Mouse (Mus musculus): ENCODE data around the gene Gm21969.

Gene Gm21969

GRCm38 (mm10) chr4:139622373-139623282 lies 19.6 kb downstream of the Gm21969 start, which contains the start of gene Aldh4a1:
Aldh4a1 (plus strand) TSS chr4:139622866.
- CTCF ChIA-PET, result interaction anchor here (0.5 to 4.8 kb wide), 28 partner anchors 10 to 1793 kb away, joined by 3 to 48 read pairs (median 4); partner anchors contain the start of genes Gm21969 (in 3 of the 4), Akr7a5 (in 1 of the 4) and Pqlc2 (in 1 of the 4)
- POLR2A ChIA-PET, result interaction anchor here in 3 of 4 experiments (0.5 to 2.6 kb wide), 51 partner anchors 8 to 1662 kb away, joined by 3 to 35 read pairs (median 4); partner anchors contain the start of genes Gm21969 (in 3 of the 3), Akr7a5 (in 1 of the 3) and Pqlc2 (in 1 of the 3)

DNA sequence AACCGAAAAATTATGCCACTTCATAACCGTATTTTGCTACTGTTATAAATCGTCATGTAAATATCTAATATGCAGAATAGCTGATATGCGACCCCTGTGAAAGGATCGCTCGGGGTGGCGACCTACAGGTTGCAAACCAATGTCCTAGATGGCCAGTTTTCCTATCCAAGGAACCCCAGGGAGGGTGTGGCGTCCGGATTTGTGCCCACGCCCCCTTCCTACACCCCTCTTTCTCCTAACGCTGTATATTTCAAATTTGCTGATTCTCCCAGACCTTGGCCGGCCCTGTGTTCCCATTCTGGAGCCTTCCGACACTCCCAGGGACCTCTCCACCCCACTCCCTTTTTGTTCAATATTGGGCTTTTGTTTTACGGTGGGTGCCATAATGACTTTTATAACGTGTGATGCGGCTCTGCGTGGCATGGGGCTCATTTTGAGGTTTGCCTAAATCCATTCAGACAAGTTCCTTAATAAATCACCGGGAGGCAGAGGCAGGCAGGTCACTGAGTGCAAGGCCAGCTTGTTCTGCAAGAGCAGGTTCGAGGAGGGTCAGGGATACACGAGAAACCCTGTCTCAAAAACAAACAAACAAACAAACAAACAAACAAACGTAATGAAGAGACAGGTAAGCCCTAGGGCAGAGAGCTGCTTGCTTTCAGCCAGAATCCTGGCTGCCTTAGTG lies 20.6 kb downstream of the Gm21969 start:
- POLR2A ChIA-PET, result interaction anchor here in 3 of 4 experiments (0.6 to 2.6 kb wide), 44 partner anchors 8 to 1035 kb away, joined by 3 to 35 read pairs (median 4); partner anchors contain the start of genes Gm21969 (in 3 of the 3), Akr7a5 (in 1 of the 3) and Pqlc2 (in 1 of the 3)

GRCm38 (mm10) chr4:139624116-139624489 lies 21.1 kb downstream of the Gm21969 start:
- CTCF ChIA-PET, result interaction anchor here in 2 of 4 experiments (1.6 to 4.8 kb wide), 4 partner anchors 12 to 50 kb away, joined by 3 to 48 read pairs (median 9); no protein-coding TSS in a partner anchor

More for the DNA sequence above, 20.6 kb downstream of the Gm21969 start:
- CTCF ChIA-PET, result interaction anchor here (1.0 to 4.8 kb wide), 19 partner anchors 12 to 118 kb away, joined by 3 to 48 read pairs (median 6); partner anchors contain the start of gene Gm21969 (in 3 of the 4)

DNA sequence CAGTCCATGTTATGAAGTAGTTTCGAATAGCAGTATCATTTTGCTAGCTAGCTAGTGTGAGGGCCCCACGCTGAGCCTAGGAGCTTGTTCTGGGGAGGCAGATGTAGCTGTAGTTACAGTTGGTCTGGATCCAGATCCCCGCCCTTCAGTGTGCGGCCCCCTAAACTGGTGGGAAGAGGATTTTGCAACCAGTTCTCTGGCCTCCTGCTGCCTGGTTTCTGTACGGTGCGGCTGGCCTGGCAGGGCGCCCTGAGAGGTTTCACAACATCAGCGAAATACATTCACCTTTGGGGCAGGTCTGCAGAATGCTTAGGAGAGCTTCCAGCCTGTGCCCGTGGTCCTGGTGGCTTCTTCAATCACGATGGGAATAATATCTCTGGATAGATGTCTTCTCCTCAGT lies 21.7 kb downstream of the Gm21969 start:
- POLR2A ChIA-PET, result interaction anchor here in 2 of 4 experiments (0.8 to 1.4 kb wide), 7 partner anchors 8 to 136 kb away, joined by 3 to 6 read pairs (median 3); no protein-coding TSS in a partner anchor
- CTCF ChIA-PET, result interaction anchor here in 2 of 4 experiments (0.6 to 1.3 kb wide), 2 partner anchors 22 to 44 kb away, joined by 3 to 4 read pairs; partner anchors contain the start of gene Gm21969 (in 1 of the 2)

More at GRCm38 (mm10) chr4:139624116-139624489, 21.1 kb downstream of the Gm21969 start:
- POLR2A ChIA-PET, result interaction anchor here in 2 of 4 experiments (0.7 to 2.1 kb wide), 6 partner anchors 8 to 135 kb away, joined by 3 to 8 read pairs (median 4); no protein-coding TSS in a partner anchor

GRCm38 (mm10) chr4:139627361-139627760 lies 24.4 kb downstream of the Gm21969 start:
- POLR2A ChIA-PET, result interaction anchor here (0.6 to 5.3 kb wide), 10 partner anchors 9 to 318 kb away, joined by 3 to 29 read pairs (median 4); partner anchors contain the start of genes Gm21969 (in 1 of the 4) and Pqlc2 (in 1 of the 4)
- CTCF ChIA-PET, result interaction anchor here (0.5 to 4.8 kb wide), 11 partner anchors 9 to 91 kb away, joined by 3 to 39 read pairs (median 4); partner anchors contain the start of gene Gm21969 (in 2 of the 4)

- POLR2A ChIA-PET, result interaction anchor here in 3 of 4 experiments (0.6 to 5.3 kb wide), 11 partner anchors 8 to 140 kb away, joined by 3 to 29 read pairs (median 9); partner anchors contain the start of gene Aldh4a1 (in 1 of the 3)
- CTCF ChIA-PET, result interaction anchor here (0.5 to 7.7 kb wide), 27 partner anchors 8 to 1048 kb away, joined by 3 to 42 read pairs (median 5); partner anchors contain the start of gene Gm21969 (in 4 of the 4)
Measured at GRCm38 (mm10) chr4:139630171-139630570, 27.2 kb downstream of the Gm21969 start.

DNA sequence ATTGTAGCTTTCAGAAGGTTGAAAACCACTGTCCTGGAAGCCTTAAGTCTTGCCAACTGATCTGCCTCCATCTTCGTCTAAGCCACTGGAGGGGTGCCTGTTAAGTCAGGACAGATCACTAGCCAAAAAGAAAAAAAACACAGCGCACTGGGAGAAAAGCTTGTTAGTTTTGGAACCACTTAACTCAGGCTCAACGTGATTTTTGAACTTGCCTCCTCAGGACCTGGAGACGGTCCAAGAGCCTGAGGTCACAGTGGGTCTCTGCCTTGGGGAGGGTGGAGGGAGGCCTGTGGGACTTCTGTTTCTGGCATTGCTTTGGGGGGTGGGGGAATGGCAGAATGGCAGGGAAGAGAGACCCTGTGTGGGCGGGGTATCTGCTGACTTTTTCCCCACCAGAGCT lies 28.2 kb downstream of the Gm21969 start:
- POLR2A ChIA-PET, result interaction anchor here in 2 of 4 experiments (1.1 to 5.3 kb wide), 10 partner anchors 7 to 141 kb away, joined by 3 to 29 read pairs (median 10); partner anchors contain the start of gene Aldh4a1 (in 1 of the 2)
- CTCF ChIA-PET, result interaction anchor here (0.9 to 7.7 kb wide), 15 partner anchors 11 to 228 kb away, joined by 3 to 42 read pairs (median 6); partner anchors contain the start of gene Gm21969 (in 4 of the 4)

- CTCF ChIA-PET, result interaction anchor here in 3 of 4 experiments (1.0 to 7.7 kb wide), 11 partner anchors 10 to 301 kb away, joined by 3 to 42 read pairs (median 10); partner anchors contain the start of gene Gm21969 (in 2 of the 3)
- POLR2A ChIA-PET, result interaction anchor here in 3 of 4 experiments (0.7 to 5.3 kb wide), 10 partner anchors 7 to 416 kb away, joined by 3 to 29 read pairs (median 8); partner anchors contain the start of gene Aldh4a1 (in 2 of the 3)
Measured at GRCm38 (mm10) chr4:139631569-139632253, 28.7 kb downstream of the Gm21969 start.

- ChIA-PET CTCF (interaction anchor here in 2 of 4 experiments (1.1 to 7.7 kb wide), 7 partner anchors 9 to 302 kb away, joined by 3 to 42 read pairs (median 10); no protein-coding TSS in a partner anchor), POLR2A (interaction anchor here in 3 of 4 experiments (0.6 to 5.3 kb wide), 10 partner anchors 8 to 1915 kb away, joined by 3 to 29 read pairs (median 4); partner anchors contain the start of gene Aldh4a1 (in 2 of the 3))
Measured at GRCm38 (mm10) chr4:139632254-139632580, 29.2 kb downstream of the Gm21969 start.

DNA sequence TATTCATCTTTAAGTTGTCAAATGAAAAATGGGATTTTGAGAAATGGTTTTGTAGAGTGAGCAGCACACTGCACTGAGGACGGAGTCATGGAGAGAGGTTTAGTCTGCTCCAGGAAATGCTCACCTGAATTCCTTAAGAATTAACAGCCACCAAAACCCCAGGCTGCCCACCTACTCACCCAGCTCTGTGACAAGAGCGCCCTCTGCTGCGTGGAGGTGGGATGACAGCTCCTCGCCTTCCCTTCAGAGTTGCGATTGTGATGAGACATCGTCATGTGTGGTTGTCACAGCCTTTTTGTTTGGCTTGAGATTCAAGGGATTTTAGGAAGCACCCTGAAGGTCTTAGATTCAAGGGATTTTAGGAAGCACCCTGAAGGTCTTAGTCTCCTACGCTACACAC lies 33.4 kb downstream of the Gm21969 start:
- ChIA-PET CTCF (interaction anchor here (0.7 to 7.7 kb wide), 66 partner anchors 8 to 521 kb away, joined by 3 to 42 read pairs (median 4); partner anchors contain the start of genes Aldh4a1 (in 4 of the 4) and Gm21969 (in 4 of the 4)), POLR2A (interaction anchor here (0.6 to 5.2 kb wide), 16 partner anchors 9 to 444 kb away, joined by 3 to 35 read pairs (median 4); partner anchors contain the start of genes Aldh4a1 (in 2 of the 4), Capzb (in 1 of the 4) and Gm21969 (in 1 of the 4))

DNA sequence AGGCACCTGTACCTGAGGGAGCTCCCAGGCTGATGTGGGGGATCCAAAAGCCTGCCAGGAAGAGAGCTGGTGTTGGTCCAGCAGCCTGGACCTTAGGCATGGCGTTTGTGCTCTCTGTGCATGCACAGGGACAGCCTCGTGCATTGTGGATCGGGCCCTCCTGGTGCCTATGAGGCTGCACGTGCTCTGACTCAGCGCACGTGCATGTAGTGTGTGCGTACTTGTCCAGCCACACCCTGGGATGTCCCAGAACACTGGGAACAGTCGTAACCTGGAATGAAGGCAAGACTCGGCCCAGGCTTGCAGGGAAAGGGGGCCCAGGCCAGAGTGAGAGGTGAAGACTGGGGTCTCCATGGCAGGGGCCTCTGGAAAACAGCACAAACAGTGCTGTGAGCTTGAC lies 34.9 kb downstream of the Gm21969 start:
- CTCF ChIA-PET, result interaction anchor here (0.6 to 5.7 kb wide), 15 partner anchors 9 to 221 kb away, joined by 3 to 39 read pairs (median 7); partner anchors contain the start of genes Aldh4a1 (in 1 of the 4) and Gm21969 (in 1 of the 4)
- POLR2A ChIA-PET, result interaction anchor here in 2 of 4 experiments (0.6 to 5.2 kb wide), 14 partner anchors 8 to 725 kb away, joined by 3 to 35 read pairs (median 4); partner anchors contain the start of genes Aldh4a1 (in 2 of the 2), Gm21969 (in 1 of the 2) and Otud3 (in 1 of the 2)

DNA sequence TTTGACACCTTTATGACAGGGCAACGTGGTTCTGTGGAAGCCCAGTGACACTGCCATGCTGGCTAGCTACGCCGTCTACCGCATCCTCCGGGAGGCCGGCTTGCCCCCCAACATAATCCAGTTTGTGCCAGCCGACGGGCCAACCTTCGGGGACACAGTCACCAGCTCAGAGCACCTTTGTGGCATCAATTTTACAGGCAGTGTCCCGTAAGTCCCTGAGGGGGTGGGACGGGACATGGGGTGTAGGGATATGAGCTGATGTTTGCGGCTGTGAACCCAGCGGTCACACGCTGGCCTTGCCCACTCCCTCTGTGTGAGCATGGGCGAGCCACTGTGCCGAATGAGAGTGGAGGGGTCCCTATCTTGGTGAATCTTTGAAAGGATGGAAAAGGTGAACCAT lies 35.4 kb downstream of the Gm21969 start:
- POLR2A ChIA-PET, result interaction anchor here in 3 of 4 experiments (0.6 to 5.2 kb wide), 14 partner anchors 8 to 181 kb away, joined by 3 to 35 read pairs (median 4); partner anchors contain the start of genes Aldh4a1 (in 1 of the 3) and Gm21969 (in 1 of the 3)
- CTCF ChIA-PET, result interaction anchor here (1.0 to 5.7 kb wide), 13 partner anchors 8 to 220 kb away, joined by 3 to 39 read pairs (median 5); partner anchors contain the start of genes Gm21969 (in 2 of the 4) and Aldh4a1 (in 1 of the 4)

GRCm38 (mm10) chr4:139639801-139640200 lies 36.8 kb downstream of the Gm21969 start:
- CTCF ChIA-PET, result interaction anchor here in 3 of 4 experiments (0.7 to 5.7 kb wide), 15 partner anchors 10 to 419 kb away, joined by 3 to 39 read pairs (median 4); partner anchors contain the start of genes Gm21969 (in 2 of the 3) and Aldh4a1 (in 1 of the 3)
- POLR2A ChIA-PET, result interaction anchor here in 3 of 4 experiments (0.5 to 5.2 kb wide), 17 partner anchors 9 to 695 kb away, joined by 3 to 35 read pairs (median 4); partner anchors contain the start of genes Aldh4a1 (in 2 of the 3), Akr7a5 (in 1 of the 3) and Pqlc2 (in 1 of the 3)

- POLR2A ChIA-PET, result interaction anchor here in 3 of 4 experiments (0.6 to 5.2 kb wide), 15 partner anchors 8 to 330 kb away, joined by 3 to 35 read pairs (median 4); partner anchors contain the start of genes Aldh4a1 (in 2 of the 3), Akr7a5 (in 1 of the 3) and Pqlc2 (in 1 of the 3)
- CTCF ChIA-PET, result interaction anchor here (0.5 to 5.7 kb wide), 13 partner anchors 12 to 419 kb away, joined by 3 to 39 read pairs (median 5); partner anchors contain the start of genes Gm21969 (in 2 of the 4) and Aldh4a1 (in 1 of the 4)
Measured at GRCm38 (mm10) chr4:139640333-139640732, 37.3 kb downstream of the Gm21969 start.

DNA sequence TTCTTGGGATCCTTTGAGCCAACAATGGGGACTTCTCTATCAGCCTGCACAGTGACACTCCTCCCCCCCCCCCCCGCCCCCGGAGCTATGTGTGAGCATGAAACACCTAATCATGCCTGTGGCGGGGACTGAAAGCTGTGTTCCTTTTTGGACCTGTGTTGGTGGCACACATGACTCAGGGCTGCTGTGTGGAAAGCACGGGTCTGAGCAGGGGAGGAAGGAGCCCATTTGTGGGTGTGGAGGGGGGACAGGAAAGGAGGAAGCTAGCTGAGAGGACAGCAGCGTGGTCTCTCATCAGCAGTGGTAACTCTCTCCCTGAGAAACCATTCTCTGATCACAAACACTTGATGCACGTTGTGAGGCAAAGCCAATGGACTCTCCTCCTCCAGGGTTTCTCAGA lies 37.8 kb downstream of the Gm21969 start:
- ChIA-PET POLR2A (interaction anchor here in 3 of 4 experiments (0.6 to 5.2 kb wide), 11 partner anchors 8 to 331 kb away, joined by 3 to 35 read pairs (median 4); partner anchors contain the start of genes Akr7a5 (in 1 of the 3), Aldh4a1 (in 1 of the 3) and Pqlc2 (in 1 of the 3)), CTCF (interaction anchor here in 3 of 4 experiments (0.5 to 5.7 kb wide), 12 partner anchors 11 to 425 kb away, joined by 3 to 39 read pairs (median 4); partner anchors contain the start of gene Gm21969 (in 2 of the 3))

Measured in embryonic stem cell, embryonic (primary cell).